Mouse (Mus musculus): Measurements from ENCODE around the gene Itgb3. TPM values are rescaled to one million over a fixed set of nuclear protein-coding genes. Genes with fewer than 3 reads are reported as not detected.

The Itgb3 gene
- polyA plus RNA-seq, 1 experiment from 2014 or later, result 8.9 TPM

DNA sequence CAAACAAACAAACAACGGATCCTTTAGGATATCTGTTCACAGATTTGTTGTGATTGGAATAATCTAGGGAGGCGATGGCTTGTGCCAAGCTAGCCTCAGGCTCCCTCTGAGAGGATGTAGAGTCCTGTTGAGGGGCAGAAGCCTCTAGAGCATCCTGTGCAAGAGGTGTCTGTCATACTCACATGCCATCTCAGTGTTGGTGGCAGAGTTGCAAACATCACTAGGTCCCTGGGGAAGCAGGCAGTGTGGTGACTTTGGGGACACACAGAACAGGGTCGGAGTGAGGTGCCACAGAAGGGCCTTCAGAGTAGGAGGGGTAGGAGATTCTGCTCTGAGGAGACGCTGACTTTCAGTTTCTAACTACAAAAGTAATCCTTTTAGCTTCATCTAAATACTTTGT, 1.9 kb downstream of the Itgb3 start:
- H3K36me3 ChIP-seq (ENCODE audit: control insufficient read depth, insufficient read depth, low read length), result no peaks in the 10 kb centered on the region
- peak overlapping the region; percentile 4; the same call in 1 of the 2 replicates for H3K4me2 ChIP-seq (ENCODE audit: low read depth, low read length)
- 48% methylated on average over 4 of the region's 4 CpGs for WGBS
- H3K9me3 ChIP-seq (replicated peaks; ENCODE audit: control insufficient read depth, low read length), result no peaks in the 10 kb centered on the region
- no peak overlapping the region for H3K9ac ChIP-seq (ENCODE audit: low read length)
- no peak overlapping the region for H3K4me3 ChIP-seq (replicated peaks; ENCODE audit: low read length)
- H3K27me3 ChIP-seq (ENCODE audit: control insufficient read depth, insufficient read depth, low read length), result no peaks in the 10 kb centered on the region
- H3K4me1 ChIP-seq (ENCODE audit: control insufficient read depth, insufficient read depth, low read length), result no peaks in the 10 kb centered on the region
- no peak for ATAC-seq (ENCODE audit: insufficient read depth, low FRiP score)
- no peak overlapping the region for H3K27ac ChIP-seq (ENCODE audit: low read length)

GRCm38 (mm10) chr11:104611579-104612151, 3.9 kb downstream of the Itgb3 start:
- Histone ChIP-seq H3K27ac (ENCODE audit: low read length) (no peak overlapping the region), H3K4me1 (ENCODE audit: control insufficient read depth, insufficient read depth, low read length) (0 out of 2 replicates have a peak, but pooled peaks cover 5% of the 10 kb centered on the region), H3K27me3 (ENCODE audit: control insufficient read depth, insufficient read depth, low read length) (no peaks in the 10 kb centered on the region), H3K9ac (ENCODE audit: low read length) (no peak overlapping the region), H3K9me3 (replicated peaks; ENCODE audit: control insufficient read depth, low read length) (no peaks in the 10 kb centered on the region), H3K36me3 (ENCODE audit: control insufficient read depth, insufficient read depth, low read length) (no peaks in the 10 kb centered on the region), H3K4me2 (ENCODE audit: low read depth, low read length) (no peak overlapping the region), H3K4me3 (replicated peaks; ENCODE audit: low read length) (no peak overlapping the region)
- 35% methylated on average over 4 of the region's 4 CpGs for WGBS
- no peak for ATAC-seq (ENCODE audit: insufficient read depth, low FRiP score)

DNA sequence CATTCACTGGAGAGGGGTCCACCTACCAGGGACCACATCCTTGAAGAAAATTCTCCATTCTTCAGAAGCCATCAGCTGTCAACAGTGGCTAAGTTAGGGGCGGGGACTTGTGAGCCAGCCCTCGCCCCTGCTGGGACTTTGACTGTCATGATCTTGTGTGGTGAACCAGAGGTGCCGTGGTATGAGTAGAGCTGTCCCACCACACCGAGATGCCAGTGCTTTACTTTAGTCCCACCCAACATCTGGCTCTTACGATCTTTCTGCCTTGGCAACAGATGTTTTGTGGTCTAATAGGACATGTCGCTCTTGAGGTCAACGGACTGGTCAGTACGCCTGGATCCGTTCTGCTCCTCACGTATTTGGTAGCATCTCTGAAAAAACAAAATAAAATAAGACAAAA, 5.8 kb downstream of the Itgb3 start:
- no peak for ATAC-seq (ENCODE audit: insufficient read depth, low FRiP score)
- Histone ChIP-seq H3K27ac (ENCODE audit: low read length) (no peak overlapping the region), H3K27me3 (ENCODE audit: control insufficient read depth, insufficient read depth, low read length) (no peaks in the 10 kb centered on the region), H3K9ac (ENCODE audit: low read length) (no peak overlapping the region), H3K4me1 (ENCODE audit: control insufficient read depth, insufficient read depth, low read length) (0 out of 2 replicates have a peak, but pooled peaks cover 5% of the 10 kb centered on the region), H3K4me2 (ENCODE audit: low read depth, low read length) (no peak overlapping the region), H3K4me3 (replicated peaks; ENCODE audit: low read length) (no peak overlapping the region), H3K9me3 (replicated peaks; ENCODE audit: control insufficient read depth, low read length) (no peaks in the 10 kb centered on the region), H3K36me3 (ENCODE audit: control insufficient read depth, insufficient read depth, low read length) (no peaks in the 10 kb centered on the region)
- WGBS, result 75% methylated on average over 10 of the region's 10 CpGs

- Histone ChIP-seq H3K9me3 (replicated peaks; ENCODE audit: control insufficient read depth, low read length) (no peaks in the 10 kb centered on the region), H3K27me3 (ENCODE audit: control insufficient read depth, insufficient read depth, low read length) (no peaks in the 10 kb centered on the region), H3K27ac (ENCODE audit: low read length) (no peak overlapping the region), H3K4me2 (ENCODE audit: low read depth, low read length) (no peak overlapping the region), H3K9ac (ENCODE audit: low read length) (no peak overlapping the region), H3K4me1 (ENCODE audit: control insufficient read depth, insufficient read depth, low read length) (0 out of 2 replicates have a peak, but pooled peaks cover 5% of the 10 kb centered on the region), H3K36me3 (ENCODE audit: control insufficient read depth, insufficient read depth, low read length) (no peaks in the 10 kb centered on the region), H3K4me3 (replicated peaks; ENCODE audit: low read length) (no peak overlapping the region)
- ATAC-seq (ENCODE audit: insufficient read depth, low FRiP score), result no peak
- 67% methylated on average over 2 of the region's 2 CpGs for WGBS
Observed at GRCm38 (mm10) chr11:104614130-104614529, 6.3 kb downstream of the Itgb3 start.

DNA sequence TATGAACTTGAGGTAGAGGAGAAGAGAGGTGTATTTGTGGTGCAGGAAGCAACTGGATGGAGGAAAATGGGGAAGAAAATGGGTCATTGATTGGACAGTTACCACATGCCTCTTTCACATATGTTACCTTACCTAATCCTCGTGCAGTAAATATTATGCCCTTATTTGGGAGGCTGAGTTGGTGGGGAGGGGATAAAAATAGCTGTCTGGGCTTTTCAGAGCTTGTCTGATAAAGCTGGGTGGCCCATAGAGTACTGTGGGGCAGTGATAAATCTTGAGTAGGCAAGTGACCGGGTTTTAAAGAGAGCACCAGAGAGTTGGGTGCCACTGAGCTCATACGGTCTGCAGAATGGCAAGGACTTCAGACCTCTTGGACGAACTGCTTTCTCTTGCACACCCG, 8.4 kb downstream of the Itgb3 start:
- no peak overlapping the region for H3K9ac ChIP-seq (ENCODE audit: low read length)
- H3K27me3 ChIP-seq (ENCODE audit: control insufficient read depth, insufficient read depth, low read length), result no peaks in the 10 kb centered on the region
- no peak overlapping the region for H3K4me3 ChIP-seq (replicated peaks; ENCODE audit: low read length)
- 0 out of 2 replicates have a peak, but pooled peaks cover 5% of the 10 kb centered on the region for H3K4me1 ChIP-seq (ENCODE audit: control insufficient read depth, insufficient read depth, low read length)
- no peak overlapping the region for H3K4me2 ChIP-seq (ENCODE audit: low read depth, low read length)
- ATAC-seq (ENCODE audit: insufficient read depth, low FRiP score), result no peak
- no peaks in the 10 kb centered on the region for H3K9me3 ChIP-seq (replicated peaks; ENCODE audit: control insufficient read depth, low read length)
- WGBS, result 60% methylated on average over 5 of the region's 5 CpGs
- no peak overlapping the region for H3K27ac ChIP-seq (ENCODE audit: low read length)
- no peaks in the 10 kb centered on the region for H3K36me3 ChIP-seq (ENCODE audit: control insufficient read depth, insufficient read depth, low read length)

DNA sequence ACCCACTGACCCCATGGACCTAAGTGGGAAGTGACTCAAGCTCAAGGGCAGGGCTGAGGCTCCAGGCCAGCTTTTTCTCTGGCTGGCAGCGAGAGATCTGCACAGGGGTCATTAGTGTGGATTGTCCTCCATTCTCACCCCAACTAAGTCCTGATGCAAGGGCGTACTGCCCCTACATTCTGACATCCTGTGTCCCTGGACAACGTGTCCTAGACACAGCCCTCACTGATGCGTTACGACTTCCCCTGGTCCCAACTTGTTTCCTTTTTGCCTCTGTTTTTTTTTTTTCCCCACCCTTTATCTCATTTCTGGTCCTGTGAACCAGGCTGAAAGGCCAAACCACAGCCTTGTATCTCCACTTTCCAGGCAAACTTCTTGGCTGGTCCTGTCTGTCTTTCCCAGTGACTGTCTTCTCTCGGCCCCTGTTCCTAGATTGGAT, 10.9 kb downstream of the Itgb3 start:
- WGBS, result 69% methylated on average over 6 of the region's 6 CpGs
- no peak overlapping the region for H3K4me3 ChIP-seq (replicated peaks; ENCODE audit: low read length)
- H3K4me1 ChIP-seq (ENCODE audit: control insufficient read depth, insufficient read depth, low read length), result peaks cover 12% of the 10 kb centered on the region; the same call in 1 of the 2 replicates
- no peak for ATAC-seq (ENCODE audit: insufficient read depth, low FRiP score)
- H3K4me2 ChIP-seq (ENCODE audit: low read depth, low read length), result no peak overlapping the region
- H3K27me3 ChIP-seq (ENCODE audit: control insufficient read depth, insufficient read depth, low read length), result no peaks in the 10 kb centered on the region
- H3K9me3 ChIP-seq (replicated peaks; ENCODE audit: control insufficient read depth, low read length), result no peaks in the 10 kb centered on the region
- H3K27ac ChIP-seq (ENCODE audit: low read length), result no peak overlapping the region
- no peaks in the 10 kb centered on the region for H3K36me3 ChIP-seq (ENCODE audit: control insufficient read depth, insufficient read depth, low read length)
- H3K9ac ChIP-seq (ENCODE audit: low read length), result no peak overlapping the region

- no peak overlapping the region for H3K27ac ChIP-seq (ENCODE audit: low read length)
- WGBS, result 69% methylated on average over 13 of the region's 13 CpGs
Observed at GRCm38 (mm10) chr11:104619084-104620022, 11.6 kb downstream of the Itgb3 start.

DNA sequence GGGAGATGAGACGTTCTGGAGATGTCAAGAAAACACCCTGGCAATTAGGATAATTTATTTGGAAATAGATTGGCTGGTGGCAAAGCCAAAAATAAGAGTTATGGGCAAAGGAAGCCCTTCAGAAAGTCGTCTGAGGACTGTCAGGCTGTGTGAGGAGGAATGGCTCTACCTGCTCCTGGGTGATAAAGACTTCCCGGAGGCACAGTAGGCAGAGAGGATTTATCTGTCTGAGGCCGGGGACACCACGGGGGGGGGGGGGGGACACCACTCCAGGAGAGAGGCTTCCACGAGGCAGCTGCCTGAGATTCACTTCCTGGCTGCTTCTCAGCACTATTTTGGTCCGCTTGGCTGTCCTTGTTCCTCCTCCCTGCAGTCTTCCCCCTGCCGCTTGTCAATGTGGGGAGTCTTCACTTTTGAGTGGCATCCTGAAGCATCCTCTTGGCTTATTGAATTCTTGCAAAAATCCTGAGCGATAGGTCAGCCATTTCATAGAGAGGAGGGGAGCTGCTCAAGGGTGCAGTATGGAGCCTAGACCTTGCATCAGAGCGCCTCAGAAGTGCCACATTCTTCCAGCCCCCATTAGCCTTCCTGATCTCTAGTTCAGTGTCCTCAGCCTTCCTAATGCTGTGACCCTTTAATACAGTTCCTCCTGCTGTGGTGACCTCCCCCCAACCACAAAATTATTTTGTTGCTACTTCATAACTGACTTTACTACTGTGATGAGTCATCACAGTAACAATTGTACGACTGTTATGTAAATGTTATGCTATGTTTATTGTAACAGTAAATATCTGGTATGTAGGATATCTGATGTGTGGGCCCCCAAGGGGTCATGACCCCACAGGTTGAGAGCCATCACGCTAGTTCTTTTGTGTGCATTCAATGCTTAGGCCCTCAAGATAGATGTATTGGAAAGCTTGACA, 14.5 kb downstream of the Itgb3 start:
- Histone ChIP-seq H3K27ac (ENCODE audit: low read length) (no peak overlapping the region), H3K27me3 (ENCODE audit: control insufficient read depth, insufficient read depth, low read length) (no peaks in the 10 kb centered on the region), H3K4me1 (ENCODE audit: control insufficient read depth, insufficient read depth, low read length) (peaks cover 28% of the 10 kb centered on the region), H3K9me3 (replicated peaks; ENCODE audit: control insufficient read depth, low read length) (no peaks in the 10 kb centered on the region), H3K9ac (ENCODE audit: low read length) (no peak overlapping the region), H3K4me2 (ENCODE audit: low read depth, low read length) (no peak overlapping the region), H3K36me3 (ENCODE audit: control insufficient read depth, insufficient read depth, low read length) (no peaks in the 10 kb centered on the region), H3K4me3 (replicated peaks; ENCODE audit: low read length) (no peak overlapping the region)
- 37% methylated on average over 12 of the region's 12 CpGs for WGBS
- ATAC-seq (ENCODE audit: insufficient read depth, low FRiP score), result no peak

More at GRCm38 (mm10) chr11:104619084-104620022, 11.6 kb downstream of the Itgb3 start:
- no peak for ATAC-seq (ENCODE audit: insufficient read depth, low FRiP score)
- no peak overlapping the region for H3K9ac ChIP-seq (ENCODE audit: low read length)
- no peaks in the 10 kb centered on the region for H3K27me3 ChIP-seq (ENCODE audit: control insufficient read depth, insufficient read depth, low read length)
- H3K9me3 ChIP-seq (replicated peaks; ENCODE audit: control insufficient read depth, low read length), result no peaks in the 10 kb centered on the region
- no peak overlapping the region for H3K4me2 ChIP-seq (ENCODE audit: low read depth, low read length)
- no peaks in the 10 kb centered on the region for H3K36me3 ChIP-seq (ENCODE audit: control insufficient read depth, insufficient read depth, low read length)
- H3K4me1 ChIP-seq (ENCODE audit: control insufficient read depth, insufficient read depth, low read length), result peaks cover 12% of the 10 kb centered on the region; the same call in 1 of the 2 replicates
- no peak overlapping the region for H3K4me3 ChIP-seq (replicated peaks; ENCODE audit: low read length)

Data from stomach, embryonic 16.5 days (tissue).